Mouse (Mus musculus): Measurements from ENCODE around the gene Rab35. TPM values are rescaled to one million over a fixed set of nuclear protein-coding genes. Genes with fewer than 3 reads are reported as not detected.

Gene Rab35
- polyA plus RNA-seq, 1 experiment, result 7.6 TPM

DNA sequence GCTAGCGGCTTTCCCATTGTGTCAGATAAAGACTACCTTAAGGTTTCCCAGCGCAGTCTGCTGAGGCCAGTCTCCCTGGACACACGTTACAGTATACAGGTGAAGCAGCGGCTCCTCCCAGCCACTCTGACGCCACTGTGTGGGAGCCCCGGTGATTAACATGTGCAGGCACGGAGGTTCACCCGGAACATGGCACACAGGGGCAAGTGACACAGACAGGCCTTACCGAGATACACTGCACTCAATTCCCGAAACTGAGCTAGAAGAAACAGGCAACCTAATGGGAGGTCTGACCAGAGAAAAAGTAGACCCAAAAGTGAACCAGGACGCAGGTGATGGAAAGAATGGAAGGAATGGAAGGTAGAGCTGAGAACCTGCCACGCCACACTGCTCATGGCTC lies 22.1 kb downstream of the Rab35 start:
- peaks cover 31% of the 10 kb centered on the region for H3K4me1 ChIP-seq (ENCODE audit: control insufficient read depth)
- H3K27me3 ChIP-seq (ENCODE audit: control insufficient read depth), result peaks cover 7% of the 10 kb centered on the region
- H3K36me3 ChIP-seq (ENCODE audit: control insufficient read depth), result peaks cover 4% of the 10 kb centered on the region
- TF ChIP-seq GATA1 (IDR thresholded peaks at IDR 0.05; ENCODE audit: low read length) (no peak), TAL1 (IDR thresholded peaks at IDR 0.05; ENCODE audit: low read length) (no peak)
- H3K4me3 ChIP-seq (replicated peaks), result no peak overlapping the region
- H3K9me3 ChIP-seq (ENCODE audit: control insufficient read depth, low read length), result no peaks in the 10 kb centered on the region

- Histone ChIP-seq H3K27me3 (ENCODE audit: control insufficient read depth) (peaks cover 9% of the 10 kb centered on the region), H3K4me1 (ENCODE audit: control insufficient read depth) (peaks cover 22% of the 10 kb centered on the region), H3K4me3 (replicated peaks) (no peak overlapping the region), H3K9me3 (ENCODE audit: control insufficient read depth, low read length) (no peaks in the 10 kb centered on the region), H3K36me3 (ENCODE audit: control insufficient read depth) (no peaks in the 10 kb centered on the region)
- TF ChIP-seq TAL1 (IDR thresholded peaks at IDR 0.05; ENCODE audit: low read length) (no peak), GATA1 (IDR thresholded peaks at IDR 0.05; ENCODE audit: low read length) (no peak)
Observed at GRCm38 (mm10) chr5:115656677-115657076, 25.0 kb downstream of the Rab35 start.

DNA sequence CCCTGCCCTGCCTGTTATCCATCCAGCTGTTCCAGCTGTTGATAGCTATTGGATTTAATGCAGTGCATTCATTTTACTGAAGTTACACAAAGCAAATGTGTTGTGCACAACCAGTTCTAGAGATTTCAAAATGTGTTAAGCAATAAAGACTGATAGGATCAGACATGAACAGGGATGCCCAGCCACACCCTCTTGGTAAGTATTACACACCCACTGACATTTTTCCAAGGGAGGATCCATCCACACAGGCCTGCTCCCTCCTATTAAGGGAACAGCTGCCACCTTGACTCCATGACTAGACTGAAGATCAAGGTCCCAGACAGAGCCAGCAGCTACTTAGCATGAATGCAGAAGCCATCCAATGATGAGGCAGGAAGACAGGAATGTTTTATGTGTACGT lies 25.5 kb downstream of the Rab35 start:
- no peak overlapping the region for H3K4me3 ChIP-seq (replicated peaks)
- no peaks in the 10 kb centered on the region for H3K9me3 ChIP-seq (ENCODE audit: control insufficient read depth, low read length)
- peaks cover 9% of the 10 kb centered on the region for H3K27me3 ChIP-seq (ENCODE audit: control insufficient read depth)
- H3K36me3 ChIP-seq (ENCODE audit: control insufficient read depth), result no peaks in the 10 kb centered on the region
- TF ChIP-seq GATA1 (IDR thresholded peaks at IDR 0.05; ENCODE audit: low read length), result no peak
- no peak for TF ChIP-seq TAL1 (IDR thresholded peaks at IDR 0.05; ENCODE audit: low read length)
- H3K4me1 ChIP-seq (ENCODE audit: control insufficient read depth), result peaks cover 17% of the 10 kb centered on the region

- Histone ChIP-seq H3K4me3 (replicated peaks) (no peak overlapping the region), H3K9me3 (ENCODE audit: control insufficient read depth, low read length) (no peaks in the 10 kb centered on the region), H3K36me3 (ENCODE audit: control insufficient read depth) (no peaks in the 10 kb centered on the region), H3K27me3 (ENCODE audit: control insufficient read depth) (peaks cover 9% of the 10 kb centered on the region), H3K4me1 (ENCODE audit: control insufficient read depth) (peaks cover 6% of the 10 kb centered on the region)
- TF ChIP-seq GATA1 (IDR thresholded peaks at IDR 0.05; ENCODE audit: low read length) (no peak), TAL1 (IDR thresholded peaks at IDR 0.05; ENCODE audit: low read length) (no peak)
Observed at GRCm38 (mm10) chr5:115658352-115658751, 26.6 kb downstream of the Rab35 start.

GRCm38 (mm10) chr5:115662658-115663057 lies 30.9 kb downstream of the Rab35 start:
- no peak overlapping the region for H3K4me3 ChIP-seq (replicated peaks)
- H3K36me3 ChIP-seq (ENCODE audit: control insufficient read depth), result no peaks in the 10 kb centered on the region
- TF ChIP-seq GATA1 (IDR thresholded peaks at IDR 0.05; ENCODE audit: low read length) (no peak), TAL1 (IDR thresholded peaks at IDR 0.05; ENCODE audit: low read length) (no peak)
- no peaks in the 10 kb centered on the region for H3K4me1 ChIP-seq (ENCODE audit: control insufficient read depth)
- H3K9me3 ChIP-seq (ENCODE audit: control insufficient read depth, low read length), result peaks cover 9% of the 10 kb centered on the region
- peaks cover 4% of the 10 kb centered on the region; the same call in 1 of the 2 replicates for H3K27me3 ChIP-seq (ENCODE audit: control insufficient read depth)

DNA sequence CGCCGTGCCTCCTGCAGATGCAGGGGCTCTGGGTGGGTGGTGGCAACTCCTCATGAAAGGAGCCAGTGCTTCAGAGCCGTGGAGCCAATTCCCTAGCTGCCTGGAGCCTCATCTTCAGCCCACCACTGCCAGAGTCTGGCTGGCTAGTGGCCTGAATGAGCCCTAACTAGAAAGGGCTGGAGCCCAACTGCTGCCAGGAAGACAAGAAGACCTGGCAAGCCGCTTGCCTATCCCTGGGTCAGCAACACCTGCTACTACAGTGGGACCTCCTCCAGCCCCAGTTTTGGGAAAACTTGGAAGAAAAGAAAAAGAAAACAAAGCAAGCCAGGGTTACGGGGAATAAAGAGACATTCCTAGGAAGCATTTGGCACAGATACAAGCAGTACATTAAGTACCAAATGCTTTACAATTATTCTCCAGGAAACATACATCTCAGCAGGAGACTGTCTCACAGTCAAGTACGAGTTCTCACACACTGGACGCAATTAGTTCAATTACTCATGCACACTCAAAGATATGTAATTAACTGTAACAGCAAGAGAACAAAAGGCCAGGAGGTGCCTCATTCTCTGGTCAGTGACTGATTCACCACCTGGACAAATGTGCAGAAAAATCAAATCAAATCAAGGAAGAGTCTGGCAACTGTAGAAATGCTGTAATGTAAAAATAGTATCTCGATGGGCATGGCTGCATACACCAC lies 34.8 kb downstream of the Rab35 start:
- H3K27me3 ChIP-seq (ENCODE audit: control insufficient read depth), result peaks cover 2% of the 10 kb centered on the region; the same call in 1 of the 2 replicates
- H3K36me3 ChIP-seq (ENCODE audit: control insufficient read depth), result no peaks in the 10 kb centered on the region
- TF ChIP-seq GATA1 (IDR thresholded peaks at IDR 0.05; ENCODE audit: low read length), result no peak
- TF ChIP-seq TAL1 (IDR thresholded peaks at IDR 0.05; ENCODE audit: low read length), result no peak
- no peak overlapping the region for H3K4me3 ChIP-seq (replicated peaks)
- no peaks in the 10 kb centered on the region for H3K4me1 ChIP-seq (ENCODE audit: control insufficient read depth)
- peaks cover 9% of the 10 kb centered on the region for H3K9me3 ChIP-seq (ENCODE audit: control insufficient read depth, low read length)

- H3K4me1 ChIP-seq (ENCODE audit: control insufficient read depth), result no peaks in the 10 kb centered on the region
- peaks cover 9% of the 10 kb centered on the region for H3K9me3 ChIP-seq (ENCODE audit: control insufficient read depth, low read length)
- no peak for TF ChIP-seq TAL1 (IDR thresholded peaks at IDR 0.05; ENCODE audit: low read length)
- TF ChIP-seq GATA1 (IDR thresholded peaks at IDR 0.05; ENCODE audit: low read length), result no peak
- peaks cover 2% of the 10 kb centered on the region; the same call in 1 of the 2 replicates for H3K27me3 ChIP-seq (ENCODE audit: control insufficient read depth)
- H3K36me3 ChIP-seq (ENCODE audit: control insufficient read depth), result no peaks in the 10 kb centered on the region
- H3K4me3 ChIP-seq (replicated peaks), result no peak overlapping the region
Observed at GRCm38 (mm10) chr5:115667210-115667609, 35.5 kb downstream of the Rab35 start.

GRCm38 (mm10) chr5:115667894-115668293 lies 36.2 kb downstream of the Rab35 start:
- no peak overlapping the region for H3K4me3 ChIP-seq (replicated peaks)
- peaks cover 2% of the 10 kb centered on the region; the same call in 1 of the 2 replicates for H3K27me3 ChIP-seq (ENCODE audit: control insufficient read depth)
- H3K9me3 ChIP-seq (ENCODE audit: control insufficient read depth, low read length), result peaks cover 9% of the 10 kb centered on the region
- TF ChIP-seq GATA1 (IDR thresholded peaks at IDR 0.05; ENCODE audit: low read length) (no peak), TAL1 (IDR thresholded peaks at IDR 0.05; ENCODE audit: low read length) (no peak)
- no peaks in the 10 kb centered on the region for H3K4me1 ChIP-seq (ENCODE audit: control insufficient read depth)
- H3K36me3 ChIP-seq (ENCODE audit: control insufficient read depth), result no peaks in the 10 kb centered on the region

DNA sequence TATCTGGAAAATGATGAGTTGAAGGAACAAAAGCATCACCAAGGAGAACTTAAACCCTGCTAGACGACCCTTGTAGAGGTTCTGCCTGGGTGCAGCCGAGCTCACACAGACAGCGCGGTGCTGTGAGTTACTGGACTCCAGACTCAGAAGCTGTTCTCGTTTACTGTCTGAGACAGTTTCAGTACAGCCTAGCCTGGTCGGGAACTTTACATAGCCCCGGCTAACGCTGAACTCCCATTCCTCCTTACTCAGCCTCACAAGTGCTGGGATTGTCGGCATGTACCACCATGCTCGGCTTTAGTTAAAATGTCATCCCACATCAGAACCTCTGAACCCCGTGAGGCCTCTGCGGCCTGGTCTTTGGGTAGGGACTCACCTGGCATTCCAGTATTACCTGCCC lies 37.3 kb downstream of the Rab35 start:
- Histone ChIP-seq H3K36me3 (ENCODE audit: control insufficient read depth) (no peaks in the 10 kb centered on the region), H3K9me3 (ENCODE audit: control insufficient read depth, low read length) (peaks cover 9% of the 10 kb centered on the region), H3K27me3 (ENCODE audit: control insufficient read depth) (no peaks in the 10 kb centered on the region; the same call in 1 of the 2 replicates), H3K4me3 (replicated peaks) (no peak overlapping the region), H3K4me1 (ENCODE audit: control insufficient read depth) (no peaks in the 10 kb centered on the region)
- TF ChIP-seq TAL1 (IDR thresholded peaks at IDR 0.05; ENCODE audit: low read length) (no peak), GATA1 (IDR thresholded peaks at IDR 0.05; ENCODE audit: low read length) (no peak)

Measured in erythroblast, embryonic 14.5 days (primary cell).